Mouse (Mus musculus) naive thymus-derived CD4-positive, alpha-beta T cell, adult 2 months (primary cell): ENCODE results near the gene Gad1.

Experiments used
- DNase-seq: peaks from one replicate; pipeline ENCODE4 v3.0.0-alpha.2; 2011; ENCODE audit warnings: low read depth

Gene Gad1

DNA sequence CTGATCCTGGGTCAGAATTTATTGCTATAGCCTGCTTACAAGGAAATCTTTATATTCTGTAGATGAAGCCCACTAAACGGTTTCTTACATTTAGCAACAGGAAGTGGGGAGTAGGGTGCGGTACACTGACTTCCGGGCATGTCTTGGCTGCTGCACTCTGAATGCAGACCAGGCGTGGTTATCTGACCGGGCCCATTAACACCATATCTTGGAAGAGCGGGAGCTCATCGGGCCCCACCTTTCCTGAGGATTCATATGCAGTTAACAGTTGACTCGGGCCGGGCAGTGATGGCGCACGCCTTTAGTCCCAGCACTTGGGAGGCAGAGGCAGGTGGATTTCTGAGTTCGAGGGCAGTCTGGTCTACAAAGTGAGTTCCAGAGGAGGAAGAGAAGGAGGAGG is 75.5 kb downstream of the Gad1 start:
- DNase-seq = no peak

- DNase-seq = no peak
Measured at GRCm38 (mm10) chr2:70629339-70629761, 76.5 kb downstream of the Gad1 start.

GRCm38 (mm10) chr2:70629921-70630320 is 77.0 kb downstream of the Gad1 start:
- no peak for DNase-seq

DNA sequence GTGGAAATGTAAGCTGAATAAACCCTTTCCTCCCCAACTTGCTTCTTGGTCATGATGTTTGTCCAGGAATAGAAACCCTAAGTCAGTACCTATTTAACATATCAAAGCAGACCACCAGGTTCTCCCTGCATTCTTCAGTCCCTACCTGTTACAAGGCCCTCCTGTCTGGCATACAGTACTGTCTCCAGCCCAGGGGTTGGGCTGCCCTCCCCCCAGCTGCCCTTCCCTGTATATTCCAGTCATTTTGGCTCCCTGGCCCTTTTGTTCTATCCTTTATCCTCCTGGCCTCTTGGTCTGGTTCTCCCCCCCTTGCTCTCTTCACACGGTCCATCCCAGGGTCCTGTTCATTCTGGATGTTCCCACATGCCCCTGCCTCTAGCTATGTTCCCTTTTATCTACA is 78.4 kb downstream of the Gad1 start:
- no peak for DNase-seq

DNA sequence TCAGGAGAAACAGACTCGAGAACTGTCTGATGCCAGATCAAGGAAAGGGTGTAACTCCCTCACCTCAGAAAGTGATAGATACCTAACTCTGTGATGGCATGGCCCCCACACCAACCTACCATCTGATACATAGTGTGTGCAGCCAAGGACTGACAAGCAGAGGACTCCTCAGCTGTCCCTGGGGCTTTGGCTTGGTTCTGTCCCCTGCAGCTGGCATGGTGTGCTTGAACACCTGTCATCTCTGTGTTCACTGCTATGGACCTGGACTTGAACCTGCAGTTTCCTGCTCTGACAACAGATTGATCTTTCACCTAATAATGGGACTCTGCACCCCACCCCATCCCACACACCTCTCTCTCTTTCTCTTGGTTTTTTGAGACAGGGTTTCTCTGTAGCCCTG is 79.5 kb downstream of the Gad1 start:
- no peak for DNase-seq

GRCm38 (mm10) chr2:70634028-70634690 is 81.3 kb downstream of the Gad1 start:
- no peak for DNase-seq

DNA sequence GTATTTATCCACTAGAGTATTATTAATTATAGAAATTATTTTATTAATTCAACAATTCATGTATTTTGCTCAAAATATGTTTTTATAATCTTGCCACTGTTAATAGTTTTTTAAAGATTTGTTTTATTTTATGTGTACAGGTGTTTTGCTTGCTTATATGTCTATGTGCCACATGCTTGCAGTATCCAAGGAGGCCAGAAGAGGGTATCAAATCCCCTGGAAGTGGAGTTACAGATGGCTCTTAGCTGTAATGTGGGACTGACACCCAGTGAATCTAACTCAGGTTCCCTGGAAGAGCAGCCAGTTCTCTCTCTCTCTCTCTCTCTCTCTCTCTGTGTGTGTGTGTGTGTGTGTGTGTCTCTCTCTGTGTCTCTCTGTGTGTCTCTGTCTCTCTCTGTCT is 88.1 kb downstream of the Gad1 start:
- DNase-seq = no peak

DNA sequence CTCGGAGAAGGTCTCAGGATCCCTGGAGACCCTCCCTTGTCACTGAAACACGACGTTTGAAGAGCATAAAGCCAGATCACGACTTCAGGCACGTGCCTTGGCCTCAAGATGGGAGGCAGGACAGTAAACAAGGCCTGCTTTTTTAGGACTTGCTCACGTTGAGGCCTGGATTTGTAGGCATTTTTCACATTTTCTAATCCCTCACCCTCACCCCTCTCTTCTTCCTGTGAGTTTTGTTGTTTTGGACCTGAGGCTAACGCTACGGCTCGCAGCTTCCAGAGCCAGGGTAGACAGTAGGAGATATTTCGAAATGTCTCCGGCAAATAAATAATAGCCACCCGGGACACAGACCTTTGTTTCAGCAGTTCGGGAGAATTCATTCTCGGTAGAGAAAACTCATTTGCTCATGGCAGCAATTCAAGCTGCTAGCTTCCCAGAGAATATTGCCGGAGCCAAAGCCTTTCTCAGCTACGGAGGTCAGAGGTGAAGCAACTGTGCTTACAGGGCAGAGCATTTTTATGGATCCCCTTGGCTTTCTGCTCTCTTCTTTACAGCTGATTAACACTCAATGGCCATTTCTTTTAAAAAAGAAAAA is 90.2 kb downstream of the Gad1 start:
- DNase-seq = no peak

DNA sequence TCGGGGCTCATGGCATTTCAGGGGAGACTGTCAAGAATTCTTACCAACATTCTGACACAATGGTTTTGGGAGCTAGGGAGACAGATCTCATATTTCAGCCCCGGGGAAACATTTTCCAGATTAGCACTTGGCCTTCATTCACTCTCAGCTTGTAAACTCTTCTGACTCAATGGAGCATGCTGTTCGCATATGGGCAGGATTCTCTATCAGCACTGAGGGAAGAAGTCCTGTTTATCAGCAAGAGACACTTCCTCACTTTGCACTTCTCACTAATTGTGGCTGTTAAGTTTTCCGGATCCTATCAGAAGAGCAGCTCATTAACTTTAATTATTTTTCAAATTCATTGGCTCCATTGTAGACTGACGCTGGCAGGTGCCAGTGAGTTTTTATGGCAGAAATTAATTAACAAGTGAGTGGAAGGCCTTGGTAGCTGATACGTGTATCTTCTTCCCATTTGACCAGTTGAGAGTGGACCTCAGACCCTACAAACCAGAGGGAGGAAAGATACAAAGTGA is 92.5 kb downstream of the Gad1 start:
- no peak for DNase-seq

GRCm38 (mm10) chr2:70647681-70648080 is 94.8 kb downstream of the Gad1 start:
- DNase-seq = no peak

GRCm38 (mm10) chr2:70648271-70648670 is 95.4 kb downstream of the Gad1 start:
- DNase-seq = no peak

DNA sequence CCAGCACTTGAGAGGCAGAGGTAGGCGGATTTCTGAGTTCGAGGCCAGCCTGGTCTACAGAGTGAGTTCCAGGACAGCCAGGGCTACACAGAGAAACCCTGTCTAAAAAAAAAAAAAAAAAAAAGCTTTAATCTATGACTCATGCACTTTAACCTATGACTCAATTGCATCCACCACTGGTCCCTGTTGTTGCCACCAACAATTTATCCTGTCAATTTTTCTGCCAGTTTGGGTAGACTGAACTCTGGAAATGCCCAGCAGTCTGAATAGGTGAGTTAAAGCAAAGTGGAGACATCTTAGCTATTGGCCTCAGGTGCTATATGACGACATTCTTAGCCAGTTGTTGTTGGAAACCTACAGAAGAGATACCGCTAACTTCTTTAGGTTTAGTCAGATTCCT is 96.6 kb downstream of the Gad1 start:
- DNase-seq = no peak
